Mouse (Mus musculus) adrenal gland, postnatal 14 days (tissue): ENCODE results near the gene Taok1. TPM values are rescaled to one million over a fixed set of nuclear protein-coding genes. Genes with fewer than 3 reads are reported as not detected.
"Not testable (repeated sequence)": the region's sequence is repeated elsewhere in the genome, so short reads cannot be mapped to it uniquely, and the experiment has no call there.

Experiments used
- DNase-seq: peaks from one replicate; pipeline ENCODE4 v3.0.0; 2021; ENCODE audit warnings: mixed read lengths
- total RNA-seq: library from RNA; stranded (reverse); gene quantifications from 2 replicates; pipeline ENCODE4 v1.2.3, GENCODE M21; 2021

Taok1 gene
- total RNA-seq, 1 experiment from 2014 or later: 53.6 TPM

GRCm38 (mm10) chr11:77585201-77585600, 22.4 kb downstream of the Taok1 start:
- no peak for DNase-seq

GRCm38 (mm10) chr11:77545261-77545660, 62.4 kb downstream of the Taok1 start:
- peak; percentile 8 for DNase-seq

GRCm38 (mm10) chr11:77532202-77532846, 75.3 kb downstream of the Taok1 start:
- no peak for DNase-seq

GRCm38 (mm10) chr11:77530862-77531261, 76.8 kb downstream of the Taok1 start:
- no peak for DNase-seq

- DNase-seq: no peak
Observed at GRCm38 (mm10) chr11:77529644-77530043, 78.0 kb downstream of the Taok1 start.

- not testable (repeated sequence) for DNase-seq
Observed at GRCm38 (mm10) chr11:77528420-77528819, 79.2 kb downstream of the Taok1 start.

GRCm38 (mm10) chr11:77525804-77526486, 81.7 kb downstream of the Taok1 start:
- DNase-seq: no peak

GRCm38 (mm10) chr11:77520601-77521529, 86.8 kb downstream of the Taok1 start:
- peak; percentile 45 for DNase-seq

GRCm38 (mm10) chr11:77519043-77519442, 88.6 kb downstream of the Taok1 start, which contains the start of gene Gm10392:
Gene Gm10392 (minus strand): TSS chr11:77519198.
- no peak for DNase-seq

- no peak for DNase-seq
Observed at GRCm38 (mm10) chr11:77518051-77518798, 89.4 kb downstream of the Taok1 start.

GRCm38 (mm10) chr11:77516553-77517425, 90.8 kb downstream of the Taok1 start:
- peak; percentile 55 for DNase-seq

GRCm38 (mm10) chr11:77515637-77516552, 91.7 kb downstream of the Taok1 start, which contains the start of gene Trp53i13:
Gene Trp53i13 (minus strand): TSS chr11:77515980.
- peak; percentile 70 for DNase-seq

GRCm38 (mm10) chr11:77514832-77515636, 92.6 kb downstream of the Taok1 start, which contains the start of gene Abhd15:
Gene Abhd15 (plus strand): TSS chr11:77515121.
- DNase-seq: peak; percentile 94

GRCm38 (mm10) chr11:77514281-77514831, 93.3 kb downstream of the Taok1 start:
- peak; percentile 61 for DNase-seq

GRCm38 (mm10) chr11:77513811-77514170, 93.8 kb downstream of the Taok1 start:
- peak; percentile 31 for DNase-seq

GRCm38 (mm10) chr11:77512891-77513810, 94.5 kb downstream of the Taok1 start:
- DNase-seq: peak; percentile 94

- DNase-seq: no peak
Observed at GRCm38 (mm10) chr11:77511336-77511735, 96.3 kb downstream of the Taok1 start.
